Mouse (Mus musculus): Measurements from ENCODE around the gene Tmprss12. TPM values are rescaled to one million over a fixed set of nuclear protein-coding genes. Genes with fewer than 3 reads are reported as not detected.

The Tmprss12 gene
- polyA plus RNA-seq (2014; fragmentation: Illumina TruSeq; extraction: RNeasy Lipid Tissue Mini Kit (QIAGEN cat#74804); ENCODE audit: low read depth, low replicate concordance): not detected

GRCm38 (mm10) chr15:100280626-100281025 lies at the start of gene Tmprss12:
Gene Tmprss12 (plus strand): TSS chr15:100280837.

DNA sequence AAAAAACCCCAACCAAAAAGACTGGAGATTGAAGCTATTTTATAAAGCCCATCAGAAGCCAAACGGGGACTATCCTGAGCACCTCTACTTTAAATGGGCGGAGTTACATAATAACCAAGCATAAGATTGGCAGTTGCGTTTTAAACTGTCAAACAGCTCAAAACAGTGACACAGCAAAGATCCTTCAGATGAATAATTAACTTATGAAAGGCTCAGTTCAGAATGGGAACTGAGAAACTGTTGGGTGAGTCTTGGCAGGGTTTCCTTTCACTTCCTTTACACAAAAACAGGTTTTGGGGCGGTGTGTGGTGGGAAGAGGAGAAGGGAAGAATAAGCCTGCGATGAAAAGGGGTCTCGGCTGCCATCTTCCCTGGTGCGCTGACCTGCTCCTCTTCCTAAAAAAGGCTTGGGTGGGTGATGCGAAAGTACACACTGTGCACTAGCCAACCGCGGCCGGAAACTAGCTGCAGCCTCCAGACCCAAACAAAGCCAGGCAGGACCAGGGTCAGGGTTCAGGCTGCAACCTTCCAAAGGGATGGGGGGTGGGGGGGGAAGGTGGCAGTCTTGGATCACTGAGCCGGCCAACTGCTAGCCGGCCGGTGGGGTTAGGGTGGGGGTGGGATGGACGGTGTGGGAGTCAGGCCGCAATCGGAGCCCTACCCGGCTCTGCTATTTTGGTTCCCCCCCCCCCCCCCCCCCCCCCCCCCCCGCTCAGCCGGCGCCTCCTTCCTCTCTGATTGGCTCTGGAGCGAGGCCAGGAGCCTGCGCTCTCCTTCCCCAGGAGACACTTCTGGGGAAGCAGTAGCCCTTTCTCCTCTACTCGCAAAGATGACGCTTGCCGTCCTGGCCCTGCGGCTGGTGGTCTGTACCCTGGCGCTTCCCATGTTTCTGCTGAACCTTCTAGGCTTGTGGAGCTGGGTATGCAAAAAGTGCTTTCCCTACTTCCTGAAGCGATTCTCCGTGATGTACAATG lies 23.7 kb downstream of the Tmprss12 start, which contains the start of gene Mettl7a1:
TSS of gene Mettl7a1 (plus strand) at position 122 of the 973 bp plus-strand sequence.

DNA sequence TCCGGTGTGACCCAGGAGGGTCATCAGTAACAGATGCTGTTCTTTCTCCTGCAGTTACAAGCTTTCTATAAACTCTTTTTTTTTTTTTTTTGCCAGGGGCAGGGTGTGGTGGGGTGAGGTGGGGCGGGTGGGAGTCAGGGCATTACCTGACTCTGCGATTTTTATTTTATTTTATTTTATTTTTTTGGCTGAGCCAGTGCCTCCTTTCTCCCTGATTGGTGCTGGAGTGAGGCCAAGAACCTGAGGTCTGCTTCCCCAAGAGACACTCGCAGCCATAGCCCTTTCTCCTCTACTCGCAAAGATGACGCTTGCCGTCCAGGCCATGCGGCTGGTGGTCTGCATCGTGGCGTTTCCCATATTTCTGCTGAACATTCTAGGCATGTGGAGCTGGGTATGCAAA lies 54.0 kb downstream of the Tmprss12 start, which contains the start of gene Mettl7a3:
TSS of gene Mettl7a3 (plus strand) at position 301 of the 400 bp plus-strand sequence.

Other genes starting within 250 kb of the Tmprss12 start
- 7.7 TPM for gene Dip2b, start 242.2 kb upstream of the Tmprss12 start, polyA plus RNA-seq (2014; fragmentation: Illumina TruSeq; extraction: RNeasy Lipid Tissue Mini Kit (QIAGEN cat#74804); ENCODE audit: low read depth, low replicate concordance)
- 36.3 TPM for gene Atf1, start 53.0 kb upstream of the Tmprss12 start, polyA plus RNA-seq (2014; fragmentation: Illumina TruSeq; extraction: RNeasy Lipid Tissue Mini Kit (QIAGEN cat#74804); ENCODE audit: low read depth, low replicate concordance)
- 595 TPM for gene Mettl7a1, start 23.3 kb downstream of the Tmprss12 start, polyA plus RNA-seq (2014; fragmentation: Illumina TruSeq; extraction: RNeasy Lipid Tissue Mini Kit (QIAGEN cat#74804); ENCODE audit: low read depth, low replicate concordance)
- 0.52 TPM for gene Mettl7a3, start 54.1 kb downstream of the Tmprss12 start, polyA plus RNA-seq (2014; fragmentation: Illumina TruSeq; extraction: RNeasy Lipid Tissue Mini Kit (QIAGEN cat#74804); ENCODE audit: low read depth, low replicate concordance)
- not detected for gene Methig1, start 72.3 kb downstream of the Tmprss12 start, polyA plus RNA-seq (2014; fragmentation: Illumina TruSeq; extraction: RNeasy Lipid Tissue Mini Kit (QIAGEN cat#74804); ENCODE audit: low read depth, low replicate concordance)
- not detected for gene Mettl7a2, start 72.4 kb downstream of the Tmprss12 start, polyA plus RNA-seq (2014; fragmentation: Illumina TruSeq; extraction: RNeasy Lipid Tissue Mini Kit (QIAGEN cat#74804); ENCODE audit: low read depth, low replicate concordance)
- not detected for gene Higd1c, start 83.7 kb downstream of the Tmprss12 start, polyA plus RNA-seq (2014; fragmentation: Illumina TruSeq; extraction: RNeasy Lipid Tissue Mini Kit (QIAGEN cat#74804); ENCODE audit: low read depth, low replicate concordance)
- 0.50 TPM for gene Gm5475, start 141.3 kb downstream of the Tmprss12 start, polyA plus RNA-seq (2014; fragmentation: Illumina TruSeq; extraction: RNeasy Lipid Tissue Mini Kit (QIAGEN cat#74804); ENCODE audit: low read depth, low replicate concordance)
- gene Slc11a2, start 144.2 kb downstream of the Tmprss12 start, polyA plus RNA-seq (2014; fragmentation: Illumina TruSeq; extraction: RNeasy Lipid Tissue Mini Kit (QIAGEN cat#74804); ENCODE audit: low read depth, low replicate concordance): 59.2 TPM
- 33.7 TPM for gene Letmd1, start 188.2 kb downstream of the Tmprss12 start, polyA plus RNA-seq (2014; fragmentation: Illumina TruSeq; extraction: RNeasy Lipid Tissue Mini Kit (QIAGEN cat#74804); ENCODE audit: low read depth, low replicate concordance)
- 5.0 TPM for gene Csrnp2, start 214.7 kb downstream of the Tmprss12 start, polyA plus RNA-seq (2014; fragmentation: Illumina TruSeq; extraction: RNeasy Lipid Tissue Mini Kit (QIAGEN cat#74804); ENCODE audit: low read depth, low replicate concordance)